Mouse (Mus musculus): ENCODE data around the gene Slc22a20.

GRCm38 (mm10) chr19:6029426-6029825, 43.5 kb upstream of the Slc22a20 start:
- TF ChIP-seq CTCF (IDR thresholded peaks at IDR 0.05; ENCODE audit: low read depth), result no peak
- no peak for TF ChIP-seq EP300 (IDR thresholded peaks at IDR 0.05; ENCODE audit: low read depth)

All from heart, postnatal 0 days (tissue).